Mouse (Mus musculus): Measurements from ENCODE around the gene Slc35b2. TPM values are rescaled to one million over a fixed set of nuclear protein-coding genes. Genes with fewer than 3 reads are reported as not detected.

Gene Slc35b2
- total and polyA plus RNA-seq, 3 experiments: 57.2 to 101 (median 73.9) TPM

- DNase-seq (ENCODE audit: extremely low read depth): no peak
- Histone ChIP-seq H3K9me3 (replicated peaks; ENCODE audit: low read length) (no peaks in the 10 kb centered on the region), H3K27me3 (replicated peaks) (no peaks in the 10 kb centered on the region), H3K79me2 (replicated peaks; ENCODE audit: control insufficient read depth, extremely low read depth, insufficient read depth, poor library complexity, severe bottlenecking) (no peaks in the 10 kb centered on the region), H3K27ac (ENCODE audit: insufficient read depth, low read depth) (no peak overlapping the region), H3K9ac (ENCODE audit: insufficient read depth, low read depth) (no peak overlapping the region), H3K36me3 (replicated peaks in 1 of 2; ENCODE audit: control insufficient read depth in 1 of 2, insufficient read depth in 1 of 2, low read length in 1 of 2) (peaks cover 0 to 4% of the 10 kb centered on the region in 2 experiments), H3K4me2 (ENCODE audit: insufficient read depth, low read depth, poor library complexity, severe bottlenecking) (no peak overlapping the region), H3K4me3 (replicated peaks in 1 of 3; ENCODE audit: low read depth in 2 of 3, low read length in 2 of 3, poor library complexity in 1 of 3) (no peak overlapping the region), H3K4me1 (ENCODE audit: control insufficient read depth in 1 of 2, insufficient read depth in 2 of 2) (peaks cover 8 to 52% of the 10 kb centered on the region in 2 experiments)
- TF ChIP-seq POLR2A (IDR thresholded peaks at IDR 0.05; ENCODE audit: low read depth, low read length) (no peak), PAX5 (IDR thresholded peaks at IDR 0.05; ENCODE audit: low read length) (no peak)
- dilution Hi-C loops (cut with MboI; ENCODE audit: extremely low pct_ligation_motif_present, extremely low pct_unique_long_range_greater_than_20kb, low sequenced_read_pairs): no loop called here
- in situ Hi-C loops (cut with MboI; ENCODE audit: low pct_ligation_motif_present, low pct_unique_long_range_greater_than_20kb, low sequenced_read_pairs): no loop called here
Observed at GRCm38 (mm10) chr17:45579554-45579953, 15.9 kb downstream of the Slc35b2 start.

DNA sequence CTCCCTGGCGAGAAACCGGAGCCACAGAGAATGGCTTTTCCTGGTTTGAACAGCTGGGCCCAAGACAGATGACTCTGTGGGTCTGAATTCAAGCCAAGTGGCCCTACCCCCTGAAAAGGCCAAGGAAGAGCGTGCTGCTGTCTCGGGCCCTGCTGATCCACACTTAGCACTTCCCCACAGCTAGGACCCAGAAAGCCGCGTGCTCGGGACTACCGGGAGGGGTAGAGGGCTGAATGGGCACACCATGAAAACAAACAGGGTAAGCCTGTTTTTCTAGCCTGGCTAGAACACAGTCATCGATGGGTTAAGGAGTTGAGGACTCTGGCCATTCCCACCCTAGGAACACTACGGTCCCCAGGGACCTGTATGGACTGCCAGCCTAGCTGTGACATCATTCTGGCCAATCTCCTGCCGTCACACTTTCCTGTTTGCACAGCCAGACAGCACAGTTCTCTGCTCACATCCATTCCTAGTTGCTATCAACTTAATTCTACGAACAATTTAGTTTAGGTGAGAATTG lies 17.3 kb downstream of the Slc35b2 start:
- Histone ChIP-seq H3K27ac (ENCODE audit: insufficient read depth, low read depth) (no peak overlapping the region), H3K79me2 (replicated peaks; ENCODE audit: control insufficient read depth, extremely low read depth, insufficient read depth, poor library complexity, severe bottlenecking) (no peaks in the 10 kb centered on the region), H3K4me1 (ENCODE audit: control insufficient read depth in 1 of 2, insufficient read depth in 2 of 2) (peaks cover 8 to 51% of the 10 kb centered on the region in 2 experiments), H3K27me3 (replicated peaks) (no peaks in the 10 kb centered on the region), H3K9me3 (replicated peaks; ENCODE audit: low read length) (no peaks in the 10 kb centered on the region), H3K4me3 (replicated peaks in 1 of 3; ENCODE audit: low read depth in 2 of 3, low read length in 2 of 3, poor library complexity in 1 of 3) (no peak overlapping the region), H3K4me2 (ENCODE audit: insufficient read depth, low read depth, poor library complexity, severe bottlenecking) (no peak overlapping the region), H3K36me3 (replicated peaks in 1 of 2; ENCODE audit: control insufficient read depth in 1 of 2, insufficient read depth in 1 of 2, low read length in 1 of 2) (peaks cover 4 to 19% of the 10 kb centered on the region in 2 experiments), H3K9ac (ENCODE audit: insufficient read depth, low read depth) (no peak overlapping the region)
- dilution Hi-C loops (cut with MboI; ENCODE audit: extremely low pct_ligation_motif_present, extremely low pct_unique_long_range_greater_than_20kb, low sequenced_read_pairs): no loop called here
- no peak for DNase-seq (ENCODE audit: extremely low read depth)
- in situ Hi-C loops (cut with MboI; ENCODE audit: low pct_ligation_motif_present, low pct_unique_long_range_greater_than_20kb, low sequenced_read_pairs): no loop called here
- TF ChIP-seq POLR2A (IDR thresholded peaks at IDR 0.05; ENCODE audit: low read depth, low read length): no peak
- TF ChIP-seq MXI1 (IDR thresholded peaks at IDR 0.05; ENCODE audit: low read depth, low read length): peak; percentile 42; the same call in 1 of the 2 replicates
- TF ChIP-seq MAX (IDR thresholded peaks at IDR 0.05; ENCODE audit: low read length): peak; percentile 17; the same call in 1 of the 2 replicates

DNA sequence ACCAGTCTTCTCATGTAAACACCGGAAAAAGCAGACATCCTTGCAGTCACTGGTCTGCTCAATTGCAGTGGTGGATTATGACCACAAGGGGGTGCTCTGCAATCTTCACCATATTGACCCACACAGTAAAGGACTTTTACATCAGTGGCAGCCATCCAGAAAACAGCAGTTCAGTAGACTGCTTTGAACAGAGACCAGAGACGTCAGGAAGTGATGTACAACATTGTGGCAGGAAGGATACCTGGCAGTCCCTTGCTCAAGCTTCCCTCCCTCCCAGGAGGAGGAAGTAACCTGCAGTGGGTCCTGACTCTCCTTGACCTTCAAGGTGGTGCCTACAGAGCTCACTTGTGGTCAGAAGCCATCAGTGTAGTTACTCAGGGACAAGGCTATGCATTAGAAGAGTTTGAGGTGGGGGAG lies 17.9 kb downstream of the Slc35b2 start:
- no peak overlapping the region for H3K4me2 ChIP-seq (ENCODE audit: insufficient read depth, low read depth, poor library complexity, severe bottlenecking)
- H3K4me3 ChIP-seq (replicated peaks in 1 of 3; ENCODE audit: low read depth in 2 of 3, low read length in 2 of 3, poor library complexity in 1 of 3): no peak overlapping the region
- H3K79me2 ChIP-seq (replicated peaks; ENCODE audit: control insufficient read depth, extremely low read depth, insufficient read depth, poor library complexity, severe bottlenecking): no peaks in the 10 kb centered on the region
- no peaks in the 10 kb centered on the region for H3K27me3 ChIP-seq (replicated peaks)
- peaks cover 8 to 24% of the 10 kb centered on the region in 2 experiments for H3K36me3 ChIP-seq (replicated peaks in 1 of 2; ENCODE audit: control insufficient read depth in 1 of 2, insufficient read depth in 1 of 2, low read length in 1 of 2)
- DNase-seq (ENCODE audit: extremely low read depth): peak; percentile 82
- peaks cover 8 to 51% of the 10 kb centered on the region in 2 experiments for H3K4me1 ChIP-seq (ENCODE audit: control insufficient read depth in 1 of 2, insufficient read depth in 2 of 2)
- H3K9ac ChIP-seq (ENCODE audit: insufficient read depth, low read depth): no peak overlapping the region
- peaks cover 4% of the 10 kb centered on the region for H3K9me3 ChIP-seq (replicated peaks; ENCODE audit: low read length)
- dilution Hi-C loops (cut with MboI; ENCODE audit: extremely low pct_ligation_motif_present, extremely low pct_unique_long_range_greater_than_20kb, low sequenced_read_pairs): no loop called here
- TF ChIP-seq ZNF384 (IDR thresholded peaks at IDR 0.05; ENCODE audit: low read depth, low read length) (no peak), BHLHE40 (IDR thresholded peaks at IDR 0.05; ENCODE audit: low read depth, low read length) (no peak), RAD21 (IDR thresholded peaks at IDR 0.05; ENCODE audit: low read depth, low read length) (peak; percentile 58), SMC3 (IDR thresholded peaks at IDR 0.05; ENCODE audit: low read depth, low read length) (peak; percentile 75), POLR2A (IDR thresholded peaks at IDR 0.05; ENCODE audit: low read depth, low read length) (no peak), CTCF (conservative IDR thresholded peaks at IDR 0.05 in 1 of 2, IDR thresholded peaks at IDR 0.05 in 1 of 2; ENCODE audit: low read depth in 2 of 2, low read length in 2 of 2) (peak; percentile 89 to 96)
- no peak overlapping the region for H3K27ac ChIP-seq (ENCODE audit: insufficient read depth, low read depth)
- in situ Hi-C loops (cut with MboI; ENCODE audit: low pct_ligation_motif_present, low pct_unique_long_range_greater_than_20kb, low sequenced_read_pairs): no loop called here

Data from CH12.LX (cell line).